Mouse (Mus musculus): Measurements from ENCODE around the gene 4933412E24Rik.

4933412E24Rik gene

DNA sequence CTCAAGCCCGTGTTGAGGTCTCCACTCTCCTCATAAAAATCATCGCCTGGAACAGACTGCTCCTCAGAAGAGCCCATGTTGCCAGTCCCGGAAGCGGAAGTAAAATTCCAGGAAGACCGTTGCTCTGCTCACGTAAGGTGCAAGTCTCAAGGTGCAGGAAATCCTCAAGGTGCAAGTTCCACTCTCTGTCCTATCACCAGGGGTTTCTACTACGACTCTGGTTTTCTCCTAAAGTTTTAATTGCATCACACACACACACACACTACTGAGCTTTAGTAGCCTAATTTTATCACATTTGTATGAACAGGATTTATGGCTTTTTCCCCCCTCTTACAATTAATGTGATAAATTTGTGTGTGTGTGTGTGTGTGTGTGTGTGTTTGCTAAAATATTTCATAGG, at the start of gene 4933412E24Rik:
4933412E24Rik (minus strand) TSS at position 101 of the 400 bp plus-strand sequence.
- DNase-seq: no peak

DNA sequence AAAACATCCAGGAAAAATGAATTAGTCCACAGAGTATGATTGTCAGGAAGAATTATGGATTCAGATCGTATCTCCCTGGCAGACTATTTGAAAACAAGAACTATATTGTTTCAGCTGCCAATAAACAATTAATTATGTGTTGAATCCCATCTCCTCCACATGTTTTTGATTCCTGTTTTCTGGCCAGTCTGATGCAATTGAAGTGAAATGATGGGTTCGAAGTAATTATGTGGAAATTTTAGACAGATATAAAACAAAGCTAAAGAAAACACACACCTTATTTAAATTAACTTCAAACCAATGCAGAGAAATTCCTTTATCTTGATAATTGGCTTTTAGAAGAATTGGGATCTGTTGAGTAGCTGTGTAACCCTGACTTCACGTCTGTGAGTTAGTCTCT, 14.3 kb upstream of the 4933412E24Rik start:
- no peak for DNase-seq

DNA sequence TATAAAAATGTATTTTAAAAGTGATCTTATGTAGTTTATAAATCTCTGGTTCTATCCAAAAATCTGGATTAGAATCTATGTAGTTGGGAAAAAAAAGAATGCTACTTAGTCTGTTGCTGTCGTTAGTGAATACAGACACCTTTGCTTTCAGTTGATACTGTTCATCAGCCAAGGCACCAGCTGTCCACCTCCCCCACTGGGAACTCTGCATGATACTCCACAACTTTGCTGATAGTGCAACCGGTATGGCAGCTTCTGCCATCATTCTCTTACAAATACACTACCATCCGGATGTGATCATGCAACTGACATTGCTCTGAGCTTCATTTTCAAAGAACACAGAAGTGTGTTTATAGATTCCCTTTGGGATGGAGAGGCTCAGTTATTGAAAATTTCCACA, 4.8 kb upstream of the 4933412E24Rik start:
- DNase-seq: no peak

DNA sequence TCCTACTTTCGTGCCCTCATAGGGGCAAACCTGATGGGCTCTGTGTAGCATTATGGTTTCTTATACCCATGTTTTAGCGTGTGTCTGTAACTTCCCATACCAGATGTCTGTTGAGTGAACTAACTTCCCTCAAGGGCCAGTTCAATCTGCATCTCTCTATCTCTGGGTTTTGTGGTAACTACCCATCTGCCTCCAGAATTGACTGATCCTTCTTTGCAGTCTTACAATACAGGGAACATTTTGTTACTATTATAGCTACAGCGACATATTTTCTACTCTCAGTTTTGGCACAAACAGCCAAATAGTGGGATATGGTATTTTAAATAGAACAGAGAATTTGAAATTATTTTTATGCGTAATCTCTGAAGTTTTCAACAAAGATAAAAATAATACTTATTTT, 6.2 kb downstream of the 4933412E24Rik start:
- DNase-seq: no peak

DNA sequence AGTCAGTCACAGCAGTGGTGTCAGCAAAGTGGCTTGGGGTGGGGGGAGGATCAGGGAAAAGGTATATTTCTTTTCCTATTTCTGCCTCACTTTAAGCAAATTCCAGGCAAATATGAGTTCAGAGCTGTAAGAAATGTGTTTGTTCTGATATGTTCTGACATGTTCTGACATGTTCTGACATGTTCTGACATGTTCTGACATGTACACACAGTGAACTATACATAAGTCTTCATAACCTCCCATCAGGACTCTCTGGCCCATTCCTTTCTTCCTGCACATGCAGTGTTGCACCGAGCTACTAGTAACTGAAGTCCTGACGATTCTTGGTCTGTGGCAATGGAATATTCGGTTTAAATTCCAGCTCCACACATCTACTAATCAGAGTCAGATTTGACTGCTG, 6.8 kb downstream of the 4933412E24Rik start:
- no peak for DNase-seq

DNA sequence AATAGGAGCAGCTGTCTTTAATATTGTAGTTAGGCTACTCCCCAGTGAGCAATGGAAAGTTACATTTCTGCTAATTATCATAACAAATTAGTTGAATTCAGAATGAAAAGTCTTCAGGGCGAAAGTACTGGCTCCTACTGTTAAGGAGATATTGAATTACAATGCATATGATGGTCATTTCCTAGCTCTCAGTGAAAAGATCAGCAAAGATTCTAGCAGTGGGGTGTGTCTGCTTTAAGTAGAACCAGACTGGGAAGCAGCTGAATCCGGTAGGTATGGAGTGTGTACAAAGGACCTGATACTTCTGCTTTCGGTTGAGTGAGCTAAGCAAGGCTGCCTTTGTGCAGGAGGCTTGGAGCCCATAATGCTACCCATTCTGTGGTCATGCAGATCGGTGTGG, 32.6 kb downstream of the 4933412E24Rik start:
- no peak for DNase-seq

DNA sequence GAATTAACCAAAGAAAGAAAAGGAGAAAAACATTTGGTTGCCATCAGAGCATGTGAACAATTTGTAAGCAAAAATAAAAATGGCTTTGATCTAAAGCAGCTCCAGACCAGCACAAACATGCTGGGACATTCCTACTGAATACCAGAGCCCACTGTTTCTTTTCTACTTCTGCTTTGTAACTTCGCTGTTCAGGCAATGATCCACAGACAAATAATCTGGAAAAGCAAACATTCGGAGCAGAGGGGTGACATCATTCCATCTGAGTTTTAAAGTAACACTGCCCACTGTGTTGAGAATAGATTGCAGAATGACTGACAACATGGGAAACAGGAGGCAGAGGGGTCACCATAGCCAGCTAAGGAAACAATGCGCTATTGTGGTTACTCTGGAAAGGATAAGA, 41.1 kb downstream of the 4933412E24Rik start:
- no peak for DNase-seq

DNA sequence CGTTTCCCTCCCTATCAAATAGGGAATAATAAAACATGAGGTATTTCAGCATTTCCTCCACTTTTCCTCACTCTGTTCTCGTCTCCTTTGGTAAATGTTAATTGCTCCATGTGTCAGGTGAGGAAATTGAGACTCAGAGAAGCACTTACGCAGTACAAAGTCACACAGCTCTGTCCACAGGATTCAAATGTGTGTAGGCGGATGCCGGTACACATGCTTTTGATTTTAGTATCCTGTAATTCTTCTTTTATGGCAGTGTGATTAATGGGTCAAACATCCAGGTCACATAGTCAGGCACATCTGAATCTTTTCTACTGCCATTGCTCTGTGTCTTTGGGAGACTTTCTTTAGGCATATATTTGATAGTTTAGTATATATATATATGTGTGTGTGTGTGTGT, 41.8 kb downstream of the 4933412E24Rik start:
- DNase-seq: no peak

DNA sequence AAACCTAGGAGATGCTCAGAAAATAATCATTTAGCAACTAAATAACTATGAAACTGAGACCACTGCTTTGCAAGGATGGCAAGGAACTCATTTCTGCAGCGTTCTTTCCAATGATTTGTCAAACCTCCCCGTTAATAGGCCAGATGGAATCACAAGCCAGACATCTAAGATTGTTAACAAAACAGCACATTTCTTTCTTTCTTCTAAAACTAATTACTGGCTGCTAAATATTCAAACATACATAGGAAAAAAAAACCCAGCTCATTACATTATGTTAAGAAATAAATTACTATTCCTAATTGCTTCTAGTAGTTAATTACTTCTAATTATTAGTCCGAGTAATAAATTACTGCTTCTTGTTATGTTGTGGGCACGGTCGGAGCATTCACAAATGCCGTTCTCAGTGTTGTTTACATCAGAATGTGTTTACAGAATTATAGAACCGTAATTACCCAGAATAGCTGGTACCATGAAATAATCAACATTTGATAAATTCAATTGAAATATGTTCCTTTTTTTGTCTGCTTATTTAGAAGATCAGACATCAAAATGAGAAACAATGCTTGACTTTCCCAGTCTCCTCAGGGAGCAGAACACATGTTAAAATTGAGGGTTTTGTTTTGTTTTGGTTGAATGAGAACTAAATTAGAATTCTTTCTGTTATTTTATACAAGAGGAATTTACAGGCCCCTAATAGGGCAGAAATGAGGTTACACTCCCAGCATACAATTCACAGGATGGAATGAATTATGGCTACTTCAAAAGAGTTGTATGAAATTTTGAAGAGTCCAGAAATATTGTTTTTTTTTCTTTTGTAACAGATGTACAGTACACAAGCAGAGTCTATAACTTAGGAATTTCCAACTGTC, 42.5 kb downstream of the 4933412E24Rik start:
- DNase-seq: no peak

Data from liver (tissue).